Mouse (Mus musculus): ENCODE data around the gene Ndufs2. TPM values are rescaled to one million over a fixed set of nuclear protein-coding genes. Genes with fewer than 3 reads are reported as not detected.

Gene Ndufs2
- polyA plus RNA-seq, 1 experiment = 145 TPM

GRCm38 (mm10) chr1:171231844-171232243, 19.3 kb downstream of the Ndufs2 start:
- no peak for DNase-seq (ENCODE audit: low read depth)

- DNase-seq (ENCODE audit: low read depth) = no peak
Measured at GRCm38 (mm10) chr1:171230215-171230614, 21.0 kb downstream of the Ndufs2 start.

- DNase-seq (ENCODE audit: low read depth) = no peak
Measured at GRCm38 (mm10) chr1:171229750-171230149, 21.4 kb downstream of the Ndufs2 start.

GRCm38 (mm10) chr1:171227879-171228278, 23.3 kb downstream of the Ndufs2 start:
- DNase-seq (ENCODE audit: low read depth) = no peak

GRCm38 (mm10) chr1:171226780-171227179, 24.4 kb downstream of the Ndufs2 start:
- no peak for DNase-seq (ENCODE audit: low read depth)

- DNase-seq (ENCODE audit: low read depth) = no peak
Measured at GRCm38 (mm10) chr1:171224857-171225256, 26.3 kb downstream of the Ndufs2 start, which contains the start of gene Apoa2. Gene Apoa2, plus strand, starts transcription at chr1:171225054.

GRCm38 (mm10) chr1:171223796-171224195, 27.4 kb downstream of the Ndufs2 start:
- no peak for DNase-seq (ENCODE audit: low read depth)

- DNase-seq (ENCODE audit: low read depth) = no peak
Measured at GRCm38 (mm10) chr1:171223168-171223567, 28.0 kb downstream of the Ndufs2 start.

GRCm38 (mm10) chr1:171222238-171223155, 28.7 kb downstream of the Ndufs2 start, which contains the start of gene Tomm40l:
Gene Tomm40l, minus strand, starts transcription at chr1:171222514.
- DNase-seq (ENCODE audit: low read depth) = peak; percentile 97

- DNase-seq (ENCODE audit: low read depth) = no peak
Measured at GRCm38 (mm10) chr1:171221281-171222193, 29.7 kb downstream of the Ndufs2 start.

- DNase-seq (ENCODE audit: low read depth) = no peak
Measured at GRCm38 (mm10) chr1:171220871-171221270, 30.3 kb downstream of the Ndufs2 start.

- no peak for DNase-seq (ENCODE audit: low read depth)
Measured at GRCm38 (mm10) chr1:171216241-171216955, 34.8 kb downstream of the Ndufs2 start.

GRCm38 (mm10) chr1:171213801-171214496, 37.2 kb downstream of the Ndufs2 start, which contains the start of gene Nr1i3:
Gene Nr1i3, plus strand, starts transcription at chr1:171213970.
- no peak for DNase-seq (ENCODE audit: low read depth)

GRCm38 (mm10) chr1:171212854-171213253, 38.3 kb downstream of the Ndufs2 start:
- DNase-seq (ENCODE audit: low read depth) = no peak

- DNase-seq (ENCODE audit: low read depth) = no peak
Measured at GRCm38 (mm10) chr1:171209409-171209808, 41.8 kb downstream of the Ndufs2 start.

GRCm38 (mm10) chr1:171205704-171206493, 45.3 kb downstream of the Ndufs2 start:
- no peak for DNase-seq (ENCODE audit: low read depth)

GRCm38 (mm10) chr1:171204249-171204644, 46.9 kb downstream of the Ndufs2 start:
- DNase-seq (ENCODE audit: low read depth) = no peak

- DNase-seq (ENCODE audit: low read depth) = no peak
Measured at GRCm38 (mm10) chr1:171203471-171204248, 47.5 kb downstream of the Ndufs2 start.

GRCm38 (mm10) chr1:171200769-171201168, 50.4 kb downstream of the Ndufs2 start:
- DNase-seq (ENCODE audit: low read depth) = no peak
